Mouse (Mus musculus) forebrain, embryonic 13.5 days (tissue): ENCODE results near the gene Pcca. TPM values are rescaled to one million over a fixed set of nuclear protein-coding genes. Genes with fewer than 3 reads are reported as not detected.

ENCODE experiments used
- ATAC-seq: fragments of 200-750 bp; cut with Nextera tagmentation; 2 replicates; pipeline ENCODE4 v1.8.0; 2017
- H3K27ac ChIP-seq: fragments of 300-500 bp; sonication (generic); 2 replicates; pipeline ENCODE4 v1.5.1; 2015; ENCODE audit warnings: inconsistent platforms, mild to moderate bottlenecking, moderate library complexity
- H3K27me3 ChIP-seq: fragments of 300-500 bp; sonication (generic); 2 replicates; pipeline ENCODE4 v1.6.1; 2015; ENCODE audit warnings: mild to moderate bottlenecking, inconsistent platforms
- H3K36me3 ChIP-seq: fragments of 300-500 bp; sonication (generic); 2 replicates; pipeline ENCODE4 v1.6.1; 2015; ENCODE audit warnings: mild to moderate bottlenecking, inconsistent platforms; ENCODE audit not compliant: poor library complexity, severe bottlenecking
- H3K4me1 ChIP-seq: fragments of 300-500 bp; sonication (generic); 2 replicates; pipeline ENCODE4 v1.6.1; 2015; ENCODE audit warnings: inconsistent platforms
- H3K4me2 ChIP-seq: fragments of 300-500 bp; sonication (generic); 2 replicates; pipeline ENCODE4 v1.6.1; 2015; ENCODE audit warnings: inconsistent platforms, mild to moderate bottlenecking, moderate library complexity
- H3K4me3 ChIP-seq: fragments of 300-500 bp; sonication (generic); 2 replicates; pipeline ENCODE4 v1.5.1; 2015; ENCODE audit warnings: mild to moderate bottlenecking, inconsistent platforms
- H3K9ac ChIP-seq: fragments of 300-500 bp; sonication (generic); 2 replicates; pipeline ENCODE4 v1.6.1; 2015; ENCODE audit warnings: mild to moderate bottlenecking, inconsistent platforms
- H3K9me3 ChIP-seq: fragments of 300-500 bp; sonication (generic); replicated peaks from 2 replicates; pipeline ENCODE4 v1.6.1; 2016; ENCODE audit warnings: inconsistent platforms
- WGBS: fragments of 180-500 bp; shearing (Covaris S2); methylation state at CpG from one replicate; pipeline ENCODE4 v1.1.7; 2015; 5-methylcytosine and 5-hydroxymethylcytosine counted together
- polyA plus RNA-seq: library from polyadenylated mRNA; unstranded; fragments of >200 nt; fragmentation: Nextera tagmentation; extraction: Ambion mirVana; gene quantifications from 2 replicates; pipeline ENCODE4 v1.2.1, GENCODE M21; 2015

The Pcca gene
- polyA plus RNA-seq, result 25.2 and 27.1 TPM in 2 replicates

DNA sequence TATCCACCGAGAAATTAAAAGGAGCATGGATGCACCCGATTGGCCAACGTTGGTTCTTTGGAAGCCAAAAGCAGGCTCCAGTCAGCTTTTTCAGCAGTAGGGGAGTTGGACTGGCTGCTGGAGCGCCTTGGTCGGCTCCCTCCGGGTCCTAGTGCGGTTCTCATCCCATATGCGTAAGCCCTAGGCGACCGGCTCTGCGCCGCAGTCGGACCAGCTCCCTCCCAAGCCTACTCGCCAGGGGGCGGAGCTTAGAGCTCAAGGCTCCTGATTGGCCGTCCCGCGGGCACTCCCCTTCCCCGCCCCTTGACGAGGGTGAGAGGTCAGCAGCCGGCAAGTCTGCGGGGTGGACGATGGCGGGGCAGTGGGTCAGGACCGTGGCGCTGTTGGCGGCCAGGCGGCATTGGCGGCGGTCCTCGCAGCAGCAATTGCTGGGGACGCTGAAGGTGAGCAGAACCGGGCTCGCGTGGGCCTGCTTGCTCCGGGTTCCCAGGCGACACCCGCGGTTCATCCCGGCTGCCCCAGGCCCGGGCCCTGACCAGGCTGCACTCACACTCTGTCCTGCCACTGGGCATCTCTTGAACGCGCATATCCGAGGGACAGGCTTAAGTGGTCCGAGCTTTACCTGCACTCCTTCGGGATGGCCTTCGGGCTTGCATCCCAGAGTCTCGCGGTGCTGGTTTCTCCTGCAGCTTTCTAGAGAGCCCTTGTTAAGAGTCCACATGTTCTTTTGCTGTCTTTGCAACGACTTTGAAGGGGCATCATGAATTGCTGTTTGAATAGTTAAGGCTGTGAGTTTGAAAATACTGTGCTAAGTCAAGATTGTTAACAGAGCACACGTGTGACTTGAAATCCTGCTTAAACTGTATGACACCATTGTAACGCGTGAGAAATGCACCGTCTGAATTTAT lies at the start of gene Pcca:
Gene Pcca (plus strand): TSS at position 308 of the 908 bp plus-strand sequence.
- Histone ChIP-seq H3K9ac (peak within 1 kb of the TSS; percentile 79), H3K4me1 (peaks cover 13% of the 10 kb centered on the region), H3K27me3 (no peaks in the 10 kb centered on the region), H3K27ac (peak within 1 kb of the TSS; percentile 44), H3K36me3 (no peaks in the 10 kb centered on the region), H3K9me3 (no peaks in the 10 kb centered on the region), H3K4me2 (peak within 1 kb of the TSS; percentile 82), H3K4me3 (peak within 1 kb of the TSS; percentile 83)
- WGBS, result 2% methylated on average over 54 of the region's 54 CpGs
- peak; percentile 100 for ATAC-seq

DNA sequence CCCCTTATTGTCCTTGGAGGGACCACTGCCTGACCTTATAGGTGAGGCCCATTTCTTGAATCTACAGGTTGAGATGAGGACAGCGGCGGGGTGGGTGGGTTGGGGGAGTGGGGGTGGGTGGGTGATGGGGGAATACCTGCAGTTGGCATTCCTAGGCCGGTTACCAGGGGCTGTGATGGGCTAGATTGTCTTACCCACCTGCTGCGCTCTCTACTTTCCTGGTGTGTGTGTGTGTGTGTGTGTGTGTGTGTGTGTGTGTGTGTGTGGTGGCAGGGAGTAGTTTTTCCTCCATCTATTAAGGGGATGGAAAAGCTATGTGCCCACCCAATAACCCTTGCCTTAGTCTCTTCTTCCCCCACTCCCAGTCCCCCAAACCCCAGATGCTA lies 49.7 kb upstream of the Pcca start:
- Histone ChIP-seq H3K27me3 (peaks cover 77% of the 10 kb centered on the region), H3K27ac (peak overlapping the region; percentile 76), H3K9me3 (no peaks in the 10 kb centered on the region), H3K36me3 (no peaks in the 10 kb centered on the region), H3K4me2 (peak overlapping the region; percentile 57), H3K4me3 (peak overlapping the region; percentile 17; the same call in 1 of the 2 replicates), H3K4me1 (peaks cover 48% of the 10 kb centered on the region), H3K9ac (peak overlapping the region; percentile 68)
- WGBS, result 25% methylated on average over 3 of the region's 4 CpGs
- no peak for ATAC-seq

DNA sequence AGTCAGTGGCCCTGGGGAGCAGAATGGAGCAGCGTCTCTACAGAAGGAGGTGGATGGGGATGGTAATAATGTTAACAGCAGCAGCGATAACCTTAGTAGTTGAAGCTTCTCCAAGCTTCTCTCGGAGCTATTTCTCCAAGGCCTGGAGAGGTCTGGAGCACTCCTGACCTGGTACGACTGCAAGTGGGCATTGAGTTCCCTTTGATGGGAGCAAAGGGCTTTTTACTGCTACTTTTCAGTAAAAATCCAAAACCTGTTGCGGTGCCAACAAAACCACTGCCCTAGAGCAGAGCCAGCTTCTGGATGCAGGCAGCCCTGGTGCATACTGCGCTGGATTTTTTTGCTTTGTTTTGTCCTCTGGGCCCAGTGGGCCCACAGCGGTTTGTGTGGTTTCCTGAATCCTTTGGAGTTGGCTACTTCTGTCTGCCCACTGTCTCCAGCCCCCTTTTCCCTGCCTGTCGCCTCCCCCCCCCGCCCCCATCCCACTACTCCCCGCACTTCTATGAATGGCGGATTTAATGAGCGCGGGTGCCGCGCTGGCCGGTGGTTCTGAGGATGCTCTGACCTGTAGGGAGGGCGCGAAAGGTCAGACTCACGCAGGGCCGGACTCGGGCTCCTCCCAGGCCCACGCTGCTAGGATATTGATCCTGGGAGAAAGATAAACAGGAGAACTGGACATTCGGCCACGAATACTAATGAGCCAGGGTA lies 49.1 kb upstream of the Pcca start:
- peak; percentile 26 for ATAC-seq
- H3K27ac ChIP-seq, result peak overlapping the region; percentile 76
- H3K4me2 ChIP-seq, result peak overlapping the region; percentile 57
- peaks cover 77% of the 10 kb centered on the region for H3K27me3 ChIP-seq
- H3K9ac ChIP-seq, result peak overlapping the region; percentile 45
- no peaks in the 10 kb centered on the region for H3K36me3 ChIP-seq
- H3K9me3 ChIP-seq, result no peaks in the 10 kb centered on the region
- H3K4me1 ChIP-seq, result peaks cover 52% of the 10 kb centered on the region
- H3K4me3 ChIP-seq, result peak overlapping the region; percentile 17
- WGBS, result 3% methylated on average over 23 of the region's 24 CpGs

DNA sequence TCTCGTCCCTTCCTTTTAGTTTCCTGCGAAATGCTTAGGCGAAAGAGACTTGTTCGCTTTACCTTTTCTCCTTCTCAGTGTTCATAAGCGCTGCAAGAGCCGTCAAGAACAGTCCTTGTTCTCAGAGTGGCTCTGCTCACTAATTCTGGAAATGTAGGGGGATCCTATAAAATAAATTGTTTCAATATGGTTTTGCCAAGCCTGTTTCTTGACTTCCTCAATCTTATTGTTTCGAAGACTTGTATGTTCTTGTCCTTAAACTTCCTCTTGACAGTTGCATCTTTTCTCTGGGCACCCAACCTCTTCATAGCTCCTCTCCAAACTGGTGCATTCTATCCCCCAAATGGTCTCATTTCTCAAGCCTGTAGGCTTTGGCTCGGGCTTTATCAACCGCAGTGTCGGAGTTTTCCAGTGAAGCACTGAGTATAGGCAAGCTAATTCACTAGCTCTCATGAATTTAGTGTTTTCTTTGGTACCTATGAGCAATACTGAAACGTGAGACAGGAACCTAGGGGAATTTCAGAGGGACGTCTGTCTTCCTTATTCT lies 48.4 kb upstream of the Pcca start:
- no peaks in the 10 kb centered on the region for H3K36me3 ChIP-seq
- peak overlapping the region; percentile 17 for H3K4me3 ChIP-seq
- peaks cover 75% of the 10 kb centered on the region for H3K27me3 ChIP-seq
- peak overlapping the region; percentile 57 for H3K4me2 ChIP-seq
- H3K9ac ChIP-seq, result peak overlapping the region; percentile 45; the same call in 1 of the 2 replicates
- peak overlapping the region; percentile 76; the same call in 1 of the 2 replicates for H3K27ac ChIP-seq
- H3K9me3 ChIP-seq, result no peaks in the 10 kb centered on the region
- peaks cover 60% of the 10 kb centered on the region for H3K4me1 ChIP-seq
- no peak for ATAC-seq
- 8% methylated on average over 12 of the region's 12 CpGs for WGBS

DNA sequence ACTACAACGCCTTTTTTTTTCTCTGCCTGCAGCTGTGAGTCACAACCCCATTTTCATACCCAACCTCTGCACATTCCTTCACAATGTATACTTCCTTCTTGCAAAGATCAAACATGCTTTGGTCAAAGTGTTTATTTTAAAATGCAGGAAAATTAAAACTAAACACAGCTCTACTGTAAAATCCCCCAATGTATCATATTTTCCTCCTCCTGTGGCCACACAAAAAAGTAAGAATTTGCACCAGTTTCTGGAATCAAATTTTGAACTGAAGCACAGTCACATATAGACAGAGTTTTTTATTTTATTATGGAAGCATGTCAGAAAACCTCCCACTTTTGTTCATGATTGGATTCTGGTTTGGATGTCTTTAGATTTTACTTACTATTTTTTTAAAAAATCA lies 47.5 kb upstream of the Pcca start:
- no peaks in the 10 kb centered on the region for H3K36me3 ChIP-seq
- ATAC-seq, result no peak
- no peak overlapping the region for H3K4me2 ChIP-seq
- H3K4me1 ChIP-seq, result peaks cover 55% of the 10 kb centered on the region
- WGBS, result 28% methylated on average over 1 of the region's 1 CpGs
- no peak overlapping the region for H3K9ac ChIP-seq
- H3K4me3 ChIP-seq, result no peak overlapping the region
- H3K27me3 ChIP-seq, result peaks cover 77% of the 10 kb centered on the region
- H3K27ac ChIP-seq, result no peak overlapping the region
- no peaks in the 10 kb centered on the region for H3K9me3 ChIP-seq

DNA sequence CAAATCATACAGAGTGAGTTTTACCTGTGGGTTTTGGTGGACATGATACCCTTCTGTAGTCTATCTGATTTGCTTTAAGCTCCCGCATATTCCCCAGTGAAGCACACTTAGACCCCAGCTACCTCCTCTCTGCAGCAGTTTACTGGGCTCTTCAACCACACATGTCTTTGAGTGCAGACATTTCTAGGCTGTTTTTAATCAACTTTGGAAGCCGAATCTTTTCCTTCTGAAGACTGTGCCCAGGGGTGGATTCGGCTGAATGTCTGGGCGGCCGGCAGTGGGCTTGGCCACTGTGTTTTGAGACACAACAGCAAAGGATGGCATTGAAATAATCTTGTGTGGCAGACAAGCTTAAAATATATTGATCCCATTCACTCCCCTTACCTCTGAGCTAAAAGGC lies 46.8 kb upstream of the Pcca start:
- no peak overlapping the region for H3K4me3 ChIP-seq
- 17% methylated on average over 5 of the region's 5 CpGs for WGBS
- H3K9ac ChIP-seq, result no peak overlapping the region
- peak overlapping the region; percentile 30 for H3K4me2 ChIP-seq
- no peaks in the 10 kb centered on the region for H3K36me3 ChIP-seq
- H3K27me3 ChIP-seq, result peaks cover 72% of the 10 kb centered on the region
- no peak overlapping the region for H3K27ac ChIP-seq
- H3K4me1 ChIP-seq, result peaks cover 50% of the 10 kb centered on the region
- no peak for ATAC-seq
- no peaks in the 10 kb centered on the region for H3K9me3 ChIP-seq

DNA sequence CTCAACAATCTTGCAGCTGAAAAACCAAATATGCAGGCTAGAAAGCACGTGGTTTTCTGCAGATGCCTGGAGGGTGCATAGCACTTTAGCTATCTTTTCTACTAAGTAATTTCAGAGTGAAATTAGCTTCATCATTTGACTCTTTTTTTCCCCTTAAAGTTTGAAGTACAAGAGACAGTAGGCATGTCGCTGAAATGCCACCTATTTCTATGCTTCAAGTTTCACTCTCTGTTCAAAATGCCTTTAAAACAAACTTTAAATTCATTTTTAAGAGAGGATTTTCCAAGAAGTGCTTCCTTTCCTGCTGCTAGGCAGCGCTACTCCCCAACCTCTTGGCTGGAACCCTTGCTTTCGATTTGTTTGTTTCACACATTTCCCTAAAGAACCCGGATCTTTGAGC lies 45.1 kb upstream of the Pcca start:
- Histone ChIP-seq H3K9ac (0 out of 2 replicates have a peak overlapping the region, but pooled peaks have one; percentile 26), H3K4me3 (peak overlapping the region; percentile 36)

DNA sequence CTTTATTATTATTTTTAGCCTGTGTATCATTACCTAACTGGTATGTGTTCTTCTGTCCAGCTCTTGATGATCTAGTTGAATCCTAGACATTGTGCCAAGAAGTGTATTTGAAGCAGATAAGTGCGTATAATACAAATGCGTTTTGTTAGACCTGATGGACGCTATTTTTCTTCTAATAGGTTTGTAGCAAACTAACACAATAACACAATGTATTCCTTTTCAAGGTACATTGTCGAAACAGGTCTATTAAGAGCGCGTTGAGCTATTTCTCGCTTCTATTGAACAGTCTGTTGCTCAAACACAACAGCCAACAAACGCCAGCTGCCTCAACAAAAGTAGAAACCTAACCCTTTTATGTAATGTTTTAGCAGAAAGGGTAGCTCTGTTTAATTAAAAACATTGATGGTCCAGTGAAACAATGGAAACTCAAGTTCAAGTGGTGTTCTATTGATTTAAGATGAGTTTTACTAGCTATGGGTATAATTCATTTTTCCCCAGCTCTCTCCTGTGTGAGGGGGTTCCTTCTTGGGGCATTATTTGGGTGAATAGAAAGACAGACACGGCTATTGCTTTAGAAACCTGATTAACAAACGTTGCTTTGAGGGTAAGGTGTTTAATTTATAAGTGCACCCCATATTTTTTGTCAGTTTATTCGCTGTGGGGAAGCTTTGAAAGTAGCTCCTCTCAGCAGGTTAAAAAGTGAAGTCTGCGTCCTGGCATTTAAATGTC lies 44.3 kb upstream of the Pcca start:
- under 1% methylated on average over 12 of the region's 12 CpGs for WGBS
- Histone ChIP-seq H3K4me3 (peak overlapping the region; percentile 36), H3K4me2 (peak overlapping the region; percentile 62), H3K9me3 (peaks cover 4% of the 10 kb centered on the region; the same call in 1 of the 2 replicates), H3K27ac (peak overlapping the region; percentile 31; the same call in 1 of the 2 replicates), H3K27me3 (peaks cover 61% of the 10 kb centered on the region), H3K9ac (peak overlapping the region; percentile 41; the same call in 1 of the 2 replicates), H3K36me3 (no peaks in the 10 kb centered on the region), H3K4me1 (peaks cover 29% of the 10 kb centered on the region)
- no peak for ATAC-seq

More for the DNA sequence above, 45.1 kb upstream of the Pcca start:
- WGBS, result under 1% methylated on average over 5 of the region's 5 CpGs
- Histone ChIP-seq H3K27me3 (peaks cover 69% of the 10 kb centered on the region), H3K4me1 (peaks cover 36% of the 10 kb centered on the region), H3K27ac (no peak overlapping the region), H3K4me2 (peak overlapping the region; percentile 62), H3K9me3 (no peaks in the 10 kb centered on the region), H3K36me3 (no peaks in the 10 kb centered on the region)
- no peak for ATAC-seq

DNA sequence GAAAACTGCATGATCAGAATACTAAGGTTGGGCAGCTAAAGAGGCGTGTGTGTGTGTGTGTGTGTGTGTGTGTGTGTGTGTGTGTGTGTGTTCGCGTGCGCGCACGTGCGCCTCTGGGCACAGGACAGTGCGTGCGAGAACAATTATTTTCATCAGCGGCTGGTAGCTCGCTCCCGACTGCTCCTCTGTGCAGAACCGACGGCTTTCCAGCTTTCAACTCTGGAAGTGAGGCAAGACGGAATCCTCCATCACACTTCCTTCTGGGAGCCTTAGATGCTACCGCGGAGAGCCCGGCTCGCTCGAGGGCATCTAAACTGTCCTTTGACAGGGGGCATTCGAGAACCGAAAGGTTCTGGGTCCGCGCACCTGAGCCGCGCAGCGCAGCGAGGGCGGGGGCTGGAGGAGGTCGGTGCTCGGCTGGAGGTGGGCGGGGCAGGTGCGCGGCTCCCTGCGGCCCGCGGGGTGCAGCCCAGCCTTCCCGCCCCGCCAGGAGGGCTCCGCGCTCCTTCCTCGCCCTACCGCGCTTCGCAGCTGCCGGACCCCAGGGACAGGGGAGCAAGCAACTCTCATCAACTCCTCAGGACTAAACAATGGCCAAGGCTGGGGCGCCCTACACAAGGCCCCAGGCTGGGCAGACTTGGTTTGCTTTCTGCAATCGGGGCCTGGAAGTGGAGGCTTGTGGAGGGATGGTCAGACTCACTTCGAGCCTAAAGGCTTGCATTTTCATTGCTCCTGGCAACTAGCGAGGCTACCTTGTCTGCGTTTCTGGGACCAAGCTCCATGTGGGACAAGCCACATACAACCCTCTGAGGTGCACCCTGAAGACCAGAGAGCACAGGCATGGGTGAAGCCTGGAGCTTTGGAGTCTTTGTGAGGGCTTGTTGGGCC lies 43.4 kb upstream of the Pcca start, which contains the start of gene Gm10837:
Gene Gm10837 (plus strand): TSS at position 146 of the 888 bp plus-strand sequence.
- WGBS, result 2% methylated on average over 51 of the region's 51 CpGs

DNA sequence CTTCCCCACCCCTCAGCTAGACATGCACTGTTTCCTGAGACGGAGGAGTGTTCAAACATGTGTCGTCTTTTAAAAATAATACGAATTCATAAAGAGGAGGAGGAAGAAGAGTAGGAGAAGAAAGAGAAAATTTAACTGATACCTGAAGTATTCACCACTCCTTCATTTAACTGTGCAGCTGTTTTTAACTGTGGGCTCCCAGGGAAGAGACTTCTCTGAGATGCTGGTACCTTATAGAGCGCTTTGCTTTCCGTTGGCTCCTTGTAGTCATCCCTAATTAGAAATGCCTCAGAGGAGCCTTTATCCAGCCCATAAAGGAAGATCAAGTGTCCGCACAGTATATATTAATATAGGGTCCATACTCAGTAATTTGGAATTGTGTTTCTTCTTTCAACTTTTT lies 42.6 kb upstream of the Pcca start:
- 55% methylated on average over 6 of the region's 6 CpGs for WGBS
- Histone ChIP-seq H3K27ac (no peak overlapping the region), H3K27me3 (peaks cover 45% of the 10 kb centered on the region), H3K4me1 (peaks cover 19% of the 10 kb centered on the region), H3K4me2 (no peak overlapping the region; the same call in 1 of the 2 replicates), H3K9ac (no peak overlapping the region), H3K4me3 (no peak overlapping the region), H3K36me3 (no peaks in the 10 kb centered on the region), H3K9me3 (peaks cover 4% of the 10 kb centered on the region; the same call in 1 of the 2 replicates)
- ATAC-seq, result no peak

More for the DNA sequence above, 43.4 kb upstream of the Pcca start, which contains the start of gene Gm10837:
- ATAC-seq, result peak; percentile 83
- Histone ChIP-seq H3K4me2 (peak within 1 kb of the TSS; percentile 62), H3K9me3 (peaks cover 4% of the 10 kb centered on the region; the same call in 1 of the 2 replicates), H3K9ac (peak within 1 kb of the TSS; percentile 41), H3K27me3 (peaks cover 53% of the 10 kb centered on the region), H3K36me3 (no peaks in the 10 kb centered on the region), H3K4me3 (peak within 1 kb of the TSS; percentile 36), H3K4me1 (peaks cover 22% of the 10 kb centered on the region), H3K27ac (peak within 1 kb of the TSS; percentile 73)
